Mouse (Mus musculus): ENCODE results near the gene Tmem53. TPM values are rescaled to one million over a fixed set of nuclear protein-coding genes. Genes with fewer than 3 reads are reported as not detected.

Tmem53 gene
- polyA plus RNA-seq (2015; fragmentation: Nextera tagmentation; extraction: Ambion mirVana), result 16.5 and 19.9 TPM in 2 replicates

DNA sequence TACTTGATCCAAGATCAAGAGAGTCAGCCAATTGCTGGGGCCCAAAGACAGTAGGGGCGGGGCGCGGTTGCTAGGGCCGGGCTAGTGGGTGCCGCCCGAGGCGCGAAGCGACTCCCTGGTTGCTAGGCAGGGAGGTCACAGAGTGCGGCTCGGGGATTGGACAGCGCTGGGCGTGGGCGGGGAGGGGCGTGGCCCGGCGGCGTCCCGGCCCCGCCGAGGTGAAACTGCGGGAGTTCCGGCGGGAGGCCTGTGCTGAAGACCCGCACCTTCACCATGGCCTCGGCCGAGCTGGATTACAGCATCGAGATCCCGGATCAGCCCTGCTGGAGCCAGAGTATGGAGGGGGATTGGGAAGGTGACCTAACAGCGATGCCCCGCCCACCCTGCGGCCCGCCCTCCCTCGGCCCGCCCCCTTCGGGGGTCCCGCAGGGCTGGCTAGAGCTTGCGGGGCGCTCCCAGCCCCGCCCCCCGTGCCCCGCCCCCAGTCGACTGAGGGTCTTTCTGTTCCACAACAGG is at the start of gene Tmem53, which contains the start of gene Armh1:
Gene Tmem53 (plus strand): TSS at position 151 of the 516 bp plus-strand sequence.
Gene Armh1 (minus strand): TSS at position 325 of the 516 bp plus-strand sequence.
- peak; percentile 99 for ATAC-seq (ENCODE audit: low FRiP score, low TSS enrichment)
- Histone ChIP-seq H3K27ac (ENCODE audit: low read length) (peak within 1 kb of the TSS; percentile 91), H3K9me3 (ENCODE audit: low read length) (peaks cover 4% of the 10 kb centered on the region; the same call in 1 of the 2 replicates), H3K36me3 (ENCODE audit: insufficient read depth, low read length) (no peaks in the 10 kb centered on the region), H3K4me1 (ENCODE audit: insufficient read depth, low read length) (peaks cover 25% of the 10 kb centered on the region), H3K27me3 (ENCODE audit: insufficient read depth, low read length) (no peaks in the 10 kb centered on the region), H3K9ac (replicated peaks; ENCODE audit: low read length) (peak within 1 kb of the TSS; percentile 76), H3K4me3 (ENCODE audit: low read length) (peak within 1 kb of the TSS; percentile 79), H3K4me2 (replicated peaks; ENCODE audit: low read depth, low read length) (peak within 1 kb of the TSS; percentile 65)
- under 1% methylated on average over 39 of the region's 43 CpGs for WGBS

DNA sequence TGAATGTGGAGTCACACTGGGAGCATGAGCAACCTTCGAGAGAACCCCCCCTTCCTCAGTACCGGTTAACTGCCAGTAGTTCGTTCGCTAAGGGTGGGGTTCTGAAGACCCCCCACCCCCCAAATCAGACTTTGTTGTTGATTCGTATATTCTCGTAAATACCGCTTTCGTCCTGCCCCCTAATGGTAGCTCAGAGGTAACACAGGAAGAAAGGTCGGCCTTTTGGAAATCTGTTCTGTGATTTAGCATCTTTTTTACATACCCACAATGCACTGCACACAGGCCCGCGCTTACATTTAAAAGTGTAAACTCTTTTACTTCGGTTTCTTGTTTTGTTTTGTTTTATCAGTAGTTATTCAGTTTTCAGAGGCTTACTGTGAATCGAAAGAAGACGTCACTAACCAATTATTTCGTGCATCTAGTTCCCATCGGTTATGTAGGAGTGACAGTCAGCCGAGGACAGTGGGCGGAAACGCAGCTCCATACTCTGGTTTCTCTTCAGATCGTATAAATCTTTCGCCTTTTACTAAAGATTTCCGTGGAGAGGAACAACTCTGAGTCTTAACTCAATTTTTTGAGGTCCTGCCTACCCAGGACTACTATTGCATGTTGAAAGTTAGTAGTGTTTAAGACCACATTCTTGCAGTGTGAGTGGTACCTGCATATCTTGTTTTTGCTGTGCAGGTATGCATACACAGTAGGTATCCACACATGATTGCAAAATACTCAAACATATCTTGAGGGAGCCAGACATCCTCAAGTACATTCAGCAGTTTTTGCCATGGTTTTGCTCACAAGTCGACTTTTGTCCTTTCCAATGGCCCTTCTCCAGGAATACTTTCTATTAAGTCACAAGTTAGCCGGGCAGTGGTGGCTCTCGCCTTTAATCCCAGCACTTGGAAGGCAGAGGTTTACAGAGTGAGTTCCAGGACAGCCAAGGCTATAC is 49.4 kb upstream of the Tmem53 start:
- peak overlapping the region; percentile 58 for H3K4me2 ChIP-seq (replicated peaks; ENCODE audit: low read depth, low read length)
- under 1% methylated on average over 25 of the region's 25 CpGs for WGBS
- 0 out of 2 replicates have a peak, but pooled peaks cover 4% of the 10 kb centered on the region for H3K4me1 ChIP-seq (ENCODE audit: insufficient read depth, low read length)
- ATAC-seq (ENCODE audit: low FRiP score, low TSS enrichment), result peak; percentile 92
- H3K27me3 ChIP-seq (ENCODE audit: insufficient read depth, low read length), result no peaks in the 10 kb centered on the region
- H3K36me3 ChIP-seq (ENCODE audit: insufficient read depth, low read length), result no peaks in the 10 kb centered on the region
- H3K27ac ChIP-seq (ENCODE audit: low read length), result peak overlapping the region; percentile 80
- no peaks in the 10 kb centered on the region for H3K9me3 ChIP-seq (ENCODE audit: low read length)
- H3K4me3 ChIP-seq (ENCODE audit: low read length), result peak overlapping the region; percentile 43
- H3K9ac ChIP-seq (replicated peaks; ENCODE audit: low read length), result peak overlapping the region; percentile 64

DNA sequence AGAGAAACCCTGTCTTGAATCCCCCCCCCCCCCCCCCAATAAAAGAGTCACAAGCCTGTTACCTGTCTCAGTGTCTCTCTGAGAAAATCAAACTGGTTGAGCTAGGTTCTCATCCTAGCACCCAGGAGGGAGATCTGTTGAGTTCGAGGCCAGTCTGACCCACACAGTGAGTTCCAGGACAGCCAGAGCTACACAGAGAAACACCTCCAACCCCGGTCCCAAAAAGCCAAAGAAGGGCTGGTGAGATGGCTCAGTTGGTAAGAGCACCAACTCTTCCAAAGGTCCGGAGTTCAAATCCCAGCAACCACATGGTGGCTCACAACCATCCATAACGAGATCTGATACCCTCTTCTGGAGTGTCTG is 48.8 kb upstream of the Tmem53 start:
- Histone ChIP-seq H3K27me3 (ENCODE audit: insufficient read depth, low read length) (no peaks in the 10 kb centered on the region), H3K27ac (ENCODE audit: low read length) (peak overlapping the region; percentile 80), H3K4me2 (replicated peaks; ENCODE audit: low read depth, low read length) (peak overlapping the region; percentile 58; the same call in 1 of the 2 replicates), H3K9ac (replicated peaks; ENCODE audit: low read length) (peak overlapping the region; percentile 64; the same call in 1 of the 2 replicates), H3K4me3 (ENCODE audit: low read length) (no peak overlapping the region), H3K36me3 (ENCODE audit: insufficient read depth, low read length) (no peaks in the 10 kb centered on the region), H3K4me1 (ENCODE audit: insufficient read depth, low read length) (0 out of 2 replicates have a peak, but pooled peaks cover 4% of the 10 kb centered on the region), H3K9me3 (ENCODE audit: low read length) (no peaks in the 10 kb centered on the region)
- WGBS, result 58% methylated on average over 4 of the region's 4 CpGs
- ATAC-seq (ENCODE audit: low FRiP score, low TSS enrichment), result no peak

DNA sequence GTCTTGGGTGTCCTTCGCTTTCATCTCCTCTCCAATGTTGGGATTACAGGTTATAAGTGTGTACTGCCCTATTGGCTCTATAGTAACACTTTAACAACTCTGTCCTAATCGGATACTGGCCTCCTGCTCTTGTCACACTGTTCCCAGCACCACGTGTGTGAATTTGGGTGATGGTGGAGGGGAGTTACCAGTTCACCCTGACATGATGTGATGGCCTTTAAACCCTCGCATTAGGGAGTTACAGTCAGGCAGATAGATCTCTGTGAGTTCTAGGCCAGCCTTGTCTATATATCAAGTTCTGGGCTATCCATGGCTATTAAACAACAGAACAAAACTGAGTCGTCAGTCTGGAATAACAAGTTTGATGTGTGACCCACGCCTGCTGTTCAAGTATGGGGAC is 42.2 kb upstream of the Tmem53 start:
- Histone ChIP-seq H3K27ac (ENCODE audit: low read length) (no peak overlapping the region), H3K9ac (replicated peaks; ENCODE audit: low read length) (no peak overlapping the region), H3K27me3 (ENCODE audit: insufficient read depth, low read length) (no peaks in the 10 kb centered on the region), H3K9me3 (ENCODE audit: low read length) (no peaks in the 10 kb centered on the region), H3K4me1 (ENCODE audit: insufficient read depth, low read length) (no peaks in the 10 kb centered on the region), H3K4me3 (ENCODE audit: low read length) (no peak overlapping the region), H3K4me2 (replicated peaks; ENCODE audit: low read depth, low read length) (no peak overlapping the region), H3K36me3 (ENCODE audit: insufficient read depth, low read length) (no peaks in the 10 kb centered on the region)
- WGBS, result 82% methylated on average over 6 of the region's 6 CpGs
- ATAC-seq (ENCODE audit: low FRiP score, low TSS enrichment), result no peak

DNA sequence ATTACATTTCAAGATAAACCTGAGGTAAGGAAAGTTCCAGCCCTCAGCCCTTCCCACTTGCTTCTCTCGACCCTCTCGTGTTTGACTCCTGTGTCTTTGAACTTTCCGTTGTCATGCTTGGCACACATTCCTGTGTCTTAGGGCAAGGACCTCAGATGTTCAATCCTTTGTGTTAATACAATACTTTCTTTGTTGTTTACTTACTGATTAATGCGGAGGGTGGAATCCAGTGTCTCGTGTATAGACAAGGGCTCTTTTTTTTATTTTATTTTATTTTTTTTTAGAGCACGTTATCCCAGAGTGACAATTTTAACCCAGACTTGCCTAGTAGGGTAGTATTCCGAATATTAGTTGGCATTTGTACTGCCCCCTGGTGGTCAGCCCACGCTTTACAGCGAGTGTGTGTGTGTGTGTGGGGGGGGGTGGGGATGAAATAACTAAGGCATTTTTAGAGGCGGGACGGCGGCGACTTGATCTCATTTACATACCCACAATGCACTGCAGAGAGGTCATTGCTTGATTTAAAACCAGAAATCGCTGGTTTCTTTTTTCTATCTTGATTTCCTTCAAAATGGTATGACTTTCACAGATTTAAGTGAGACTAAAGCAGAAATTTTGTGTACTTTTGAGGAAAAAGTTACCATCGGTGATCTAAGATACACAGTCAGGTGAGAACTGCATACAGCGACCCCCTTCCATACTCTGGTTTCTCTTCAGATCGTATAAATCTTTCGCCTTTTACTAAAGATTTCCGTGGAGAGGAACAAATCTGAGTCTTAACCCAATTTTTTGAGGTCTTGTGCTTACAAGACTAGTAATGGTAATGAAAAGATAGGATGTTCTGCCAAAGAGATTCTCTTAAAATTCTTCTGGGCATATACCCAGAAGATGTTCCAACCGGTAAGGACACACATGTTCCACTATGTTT is 41.3 kb upstream of the Tmem53 start:
- no peaks in the 10 kb centered on the region for H3K27me3 ChIP-seq (ENCODE audit: insufficient read depth, low read length)
- H3K36me3 ChIP-seq (ENCODE audit: insufficient read depth, low read length), result no peaks in the 10 kb centered on the region
- H3K9ac ChIP-seq (replicated peaks; ENCODE audit: low read length), result no peak overlapping the region; the same call in 1 of the 2 replicates
- H3K4me2 ChIP-seq (replicated peaks; ENCODE audit: low read depth, low read length), result peak overlapping the region; percentile 23; the same call in 1 of the 2 replicates
- 5% methylated on average over 20 of the region's 20 CpGs for WGBS
- no peaks in the 10 kb centered on the region for H3K4me1 ChIP-seq (ENCODE audit: insufficient read depth, low read length)
- H3K9me3 ChIP-seq (ENCODE audit: low read length), result no peaks in the 10 kb centered on the region
- H3K27ac ChIP-seq (ENCODE audit: low read length), result peak overlapping the region; percentile 29; the same call in 1 of the 2 replicates
- peak; percentile 62; the same call in 1 of the 2 replicates for ATAC-seq (ENCODE audit: low FRiP score, low TSS enrichment)
- H3K4me3 ChIP-seq (ENCODE audit: low read length), result peak overlapping the region; percentile 15; the same call in 1 of the 2 replicates

DNA sequence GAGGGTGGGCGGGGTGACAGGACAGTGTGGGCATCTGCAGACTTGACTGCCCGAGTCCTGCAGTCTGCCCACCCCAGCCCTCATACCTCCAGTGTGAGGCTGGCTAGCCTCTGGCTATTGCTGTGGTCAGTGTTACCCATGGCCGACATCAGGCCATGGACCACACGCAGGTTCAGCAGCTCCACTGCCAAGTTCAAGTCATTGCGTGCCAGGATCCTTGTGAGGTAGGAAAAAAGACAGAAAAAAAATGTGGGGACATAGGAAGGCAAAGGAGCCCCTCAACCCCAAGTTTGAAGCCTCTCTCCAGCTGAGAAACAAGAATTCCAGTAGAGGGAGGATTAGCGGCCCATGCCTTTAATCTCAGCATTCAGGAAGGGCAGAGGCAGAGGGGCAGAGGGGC is 37.5 kb upstream of the Tmem53 start:
- no peaks in the 10 kb centered on the region for H3K9me3 ChIP-seq (ENCODE audit: low read length)
- H3K27me3 ChIP-seq (ENCODE audit: insufficient read depth, low read length), result no peaks in the 10 kb centered on the region
- H3K36me3 ChIP-seq (ENCODE audit: insufficient read depth, low read length), result no peaks in the 10 kb centered on the region
- H3K4me1 ChIP-seq (ENCODE audit: insufficient read depth, low read length), result peaks cover 6% of the 10 kb centered on the region
- no peak for ATAC-seq (ENCODE audit: low FRiP score, low TSS enrichment)
- H3K4me3 ChIP-seq (ENCODE audit: low read length), result no peak overlapping the region
- no peak overlapping the region for H3K9ac ChIP-seq (replicated peaks; ENCODE audit: low read length)
- no peak overlapping the region for H3K4me2 ChIP-seq (replicated peaks; ENCODE audit: low read depth, low read length)
- WGBS, result 87% methylated on average over 6 of the region's 6 CpGs
- no peak overlapping the region for H3K27ac ChIP-seq (ENCODE audit: low read length)

DNA sequence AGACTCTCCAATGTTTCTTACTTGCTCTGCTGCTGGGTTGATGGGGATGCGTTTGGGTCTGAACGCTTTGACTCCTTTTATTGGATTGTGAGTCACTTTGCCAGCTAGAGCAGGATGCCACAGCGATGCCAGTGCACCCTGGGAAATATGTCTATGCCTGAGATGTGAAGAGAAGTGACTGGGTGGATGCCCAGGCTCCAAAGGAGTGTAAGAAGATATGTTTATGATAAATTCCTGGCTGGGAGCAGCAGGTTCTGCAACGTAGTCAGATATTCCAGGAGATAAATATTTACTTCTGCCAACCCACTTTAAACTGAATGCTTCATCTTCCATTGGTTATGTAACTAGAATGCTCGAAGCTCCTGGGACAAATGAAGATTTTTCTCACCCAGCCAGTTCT is 34.7 kb upstream of the Tmem53 start:
- WGBS, result 80% methylated on average over 5 of the region's 5 CpGs
- no peak overlapping the region for H3K4me2 ChIP-seq (replicated peaks; ENCODE audit: low read depth, low read length)
- H3K4me3 ChIP-seq (ENCODE audit: low read length), result no peak overlapping the region
- no peaks in the 10 kb centered on the region for H3K27me3 ChIP-seq (ENCODE audit: insufficient read depth, low read length)
- H3K4me1 ChIP-seq (ENCODE audit: insufficient read depth, low read length), result peaks cover 8% of the 10 kb centered on the region
- ATAC-seq (ENCODE audit: low FRiP score, low TSS enrichment), result no peak
- no peak overlapping the region for H3K27ac ChIP-seq (ENCODE audit: low read length)
- no peaks in the 10 kb centered on the region for H3K36me3 ChIP-seq (ENCODE audit: insufficient read depth, low read length)
- H3K9me3 ChIP-seq (ENCODE audit: low read length), result no peaks in the 10 kb centered on the region
- H3K9ac ChIP-seq (replicated peaks; ENCODE audit: low read length), result no peak overlapping the region

DNA sequence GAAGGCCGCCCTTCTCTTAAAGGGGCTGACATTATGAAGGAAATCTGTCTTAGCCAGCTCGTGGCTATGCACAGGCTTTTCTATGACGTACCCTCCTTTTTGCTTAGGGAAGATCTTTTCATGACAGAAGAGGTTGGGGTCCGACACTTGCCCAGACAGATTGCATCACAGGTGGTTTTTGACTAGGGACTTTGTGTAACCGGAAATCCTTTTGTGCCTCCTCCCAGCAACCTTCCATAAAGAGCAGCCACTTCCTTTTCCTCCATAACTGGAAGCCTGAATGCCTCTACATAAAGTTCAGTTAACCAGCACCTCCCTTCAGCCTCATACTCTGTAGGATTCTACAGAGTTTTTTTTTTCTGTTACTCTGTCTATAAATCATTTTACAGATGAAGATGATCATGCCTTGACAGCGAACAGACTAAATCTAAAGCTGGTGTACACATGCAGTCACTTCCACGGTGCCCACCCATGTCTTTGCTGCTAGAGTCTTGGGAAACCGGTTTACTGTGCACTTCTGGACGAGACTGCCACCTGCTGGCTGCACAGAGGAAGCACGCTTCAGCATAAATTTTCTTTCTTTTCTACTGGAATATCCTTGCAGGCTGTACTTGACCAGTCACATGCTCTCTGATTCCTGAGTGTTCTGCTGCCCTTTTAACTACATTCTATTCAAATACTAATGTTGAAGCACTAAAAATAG is 33.1 kb upstream of the Tmem53 start:
- H3K9ac ChIP-seq (replicated peaks; ENCODE audit: low read length), result no peak overlapping the region; the same call in 1 of the 2 replicates

More for the DNA sequence above, 33.1 kb upstream of the Tmem53 start:
- no peaks in the 10 kb centered on the region for H3K27me3 ChIP-seq (ENCODE audit: insufficient read depth, low read length)
- H3K4me1 ChIP-seq (ENCODE audit: insufficient read depth, low read length), result peaks cover 8% of the 10 kb centered on the region
- no peak overlapping the region for H3K4me3 ChIP-seq (ENCODE audit: low read length)
- H3K9me3 ChIP-seq (ENCODE audit: low read length), result no peaks in the 10 kb centered on the region
- no peaks in the 10 kb centered on the region for H3K36me3 ChIP-seq (ENCODE audit: insufficient read depth, low read length)
- H3K27ac ChIP-seq (ENCODE audit: low read length), result no peak overlapping the region
- H3K4me2 ChIP-seq (replicated peaks; ENCODE audit: low read depth, low read length), result peak overlapping the region; percentile 27
- 33% methylated on average over 10 of the region's 10 CpGs for WGBS
- peak; percentile 70 for ATAC-seq (ENCODE audit: low FRiP score, low TSS enrichment)
